Mouse (Mus musculus) CH12.LX (cell line): ENCODE data around the gene Anapc7.

Experiments
- CTCF ChIP-seq, 2 experiments: IDR thresholded peaks in 1 of 2; conservative IDR thresholded peaks in 1 of 2; 2 replicates each; pipeline ENCODE4 v1.5.1; 2011 to 2012; ENCODE audit warnings: low read depth in 2 of 2, low read length in 2 of 2, improper control_type of control experiment in 1 of 2, inconsistent platforms in 1 of 2, mild to moderate bottlenecking in 1 of 2, moderate library complexity in 1 of 2
- ETS1 ChIP-seq: conservative IDR thresholded peaks from 2 replicates; pipeline ENCODE4 v1.6.1; 2012; ENCODE audit warnings: low read depth, mild to moderate bottlenecking, inconsistent platforms, low read length, improper control_type of control experiment, moderate library complexity
- HCFC1 ChIP-seq: IDR thresholded peaks from 2 replicates; pipeline ENCODE4 v1.6.1; 2012; ENCODE audit warnings: low read depth, mild to moderate bottlenecking, inconsistent platforms, low read length, improper control_type of control experiment
- JUND ChIP-seq: conservative IDR thresholded peaks from 2 replicates; pipeline ENCODE4 v1.6.1; 2011; ENCODE audit warnings: low read depth, low read length, improper control_type of control experiment
- MAFK ChIP-seq: IDR thresholded peaks from 2 replicates; pipeline ENCODE4 v1.6.1; 2011; ENCODE audit warnings: low read length, improper control_type of control experiment; ENCODE audit not compliant: insufficient replicate concordance
- MEF2A ChIP-seq: IDR thresholded peaks from 2 replicates; pipeline ENCODE4 v1.6.1; 2014; ENCODE audit warnings: low read depth, mild to moderate bottlenecking, inconsistent platforms, low read length, improper control_type of control experiment, borderline replicate concordance
- MYC ChIP-seq: IDR thresholded peaks from 2 replicates; pipeline ENCODE4 v1.6.1; 2011; ENCODE audit warnings: low read depth, mild to moderate bottlenecking, improper control_type of control experiment, low read length
- NRF1 ChIP-seq: IDR thresholded peaks from 2 replicates; pipeline ENCODE4 v1.6.1; 2014; ENCODE audit warnings: low read depth, mild to moderate bottlenecking, inconsistent platforms, low read length, improper control_type of control experiment, moderate library complexity
- POLR2A ChIP-seq: IDR thresholded peaks from 2 replicates; pipeline ENCODE4 v1.6.1; 2011; ENCODE audit warnings: low read depth, mild to moderate bottlenecking, improper control_type of control experiment, low read length
- TCF12 ChIP-seq: IDR thresholded peaks from 2 replicates; pipeline ENCODE4 v1.6.1; 2014; ENCODE audit warnings: low read depth, mild to moderate bottlenecking, inconsistent platforms, low read length, improper control_type of control experiment
- ZC3H11A ChIP-seq: IDR thresholded peaks from 2 replicates; pipeline ENCODE4 v1.6.1; 2012; ENCODE audit warnings: low read depth, mild to moderate bottlenecking, inconsistent platforms, low read length, improper control_type of control experiment
- ZKSCAN1 ChIP-seq: IDR thresholded peaks from 2 replicates; pipeline ENCODE4 v1.6.1; 2012; ENCODE audit warnings: low read depth, inconsistent platforms, low read length, improper control_type of control experiment, borderline replicate concordance

- TF ChIP-seq NRF1 = no peak
- no peak for TF ChIP-seq ETS1
- no peak for TF ChIP-seq TCF12
- no peak for TF ChIP-seq MYC
- TF ChIP-seq POLR2A = no peak
- TF ChIP-seq HCFC1 = no peak
- no peak for TF ChIP-seq MAFK
- TF ChIP-seq CTCF (conservative IDR thresholded peaks at IDR 0.05 in 1 of 2, IDR thresholded peaks at IDR 0.05 in 1 of 2; ENCODE audit: low read depth in 2 of 2, low read length in 2 of 2) = no peak
- no peak for TF ChIP-seq MEF2A
- TF ChIP-seq ZC3H11A = no peak
- TF ChIP-seq JUND = no peak
- no peak for TF ChIP-seq ZKSCAN1
Measured at GRCm38 (mm10) chr5:122378171-122378570, 43.3 kb upstream of the Anapc7 start.
